Mouse (Mus musculus): ENCODE results near the gene Med12. TPM values are rescaled to one million over a fixed set of nuclear protein-coding genes. Genes with fewer than 3 reads are reported as not detected.

Gene Med12
- polyA plus RNA-seq, 1 experiment from 2014 or later, result 34.7 TPM

DNA sequence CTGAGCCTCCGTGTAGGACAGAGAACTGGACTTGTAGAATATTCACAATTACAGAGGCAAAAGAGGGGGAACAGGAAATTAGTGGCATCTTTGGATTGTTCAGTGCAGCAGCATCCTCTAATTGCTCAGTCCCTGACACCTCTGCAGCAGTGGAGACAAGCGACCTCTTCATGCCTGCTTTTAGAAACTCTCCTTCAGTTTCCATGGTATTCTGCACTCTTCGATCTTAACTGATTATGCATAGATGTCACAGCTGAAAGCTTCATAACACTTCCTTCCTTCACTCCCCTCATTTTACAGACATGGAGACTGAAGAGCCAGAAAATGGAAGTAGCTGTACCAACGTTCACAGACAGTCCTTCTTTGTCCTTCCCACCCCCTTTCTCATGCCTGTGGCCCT lies 72.6 kb downstream of the Med12 start:
- H3K4me1 ChIP-seq (replicated peaks), result no peaks in the 10 kb centered on the region
- H3K27ac ChIP-seq, result no peak overlapping the region
- no peaks in the 10 kb centered on the region for H3K36me3 ChIP-seq
- no peak overlapping the region for H3K4me3 ChIP-seq
- peaks cover 3% of the 10 kb centered on the region; the same call in 1 of the 2 replicates for H3K27me3 ChIP-seq (ENCODE audit: insufficient read depth, poor library complexity, severe bottlenecking)
- WGBS, result 69% methylated on average over 4 of the region's 4 CpGs
- DNase-seq (ENCODE audit: low spot score), result no peak
- H3K9me3 ChIP-seq, result no peaks in the 10 kb centered on the region

Other genes starting within 250 kb of the Med12 start
- 0.04 TPM in 1 of 2 replicates, not detected in the other for gene Tex11, start 214.4 kb upstream of the Med12 start, polyA plus RNA-seq (2016; fragmentation: Nextera tagmentation; extraction: Ambion mirVana)
- gene Slc7a3, start 188.0 kb upstream of the Med12 start, polyA plus RNA-seq (2016; fragmentation: Nextera tagmentation; extraction: Ambion mirVana), result 0.50 and 1.5 TPM in 2 replicates
- gene Snx12, start 51.5 kb upstream of the Med12 start, polyA plus RNA-seq (2016; fragmentation: Nextera tagmentation; extraction: Ambion mirVana), result 64.3 and 69.3 TPM in 2 replicates
- 1.3 and 2.3 TPM in 2 replicates for gene Foxo4, start 19.5 kb upstream of the Med12 start, polyA plus RNA-seq (2016; fragmentation: Nextera tagmentation; extraction: Ambion mirVana)
- gene Gm614, start 10.0 kb upstream of the Med12 start, polyA plus RNA-seq (2016; fragmentation: Nextera tagmentation; extraction: Ambion mirVana), result not detected in 2 replicates
- 4.8 and 5.0 TPM in 2 replicates for gene Il2rg, start 5.8 kb upstream of the Med12 start, polyA plus RNA-seq (2016; fragmentation: Nextera tagmentation; extraction: Ambion mirVana)
- gene Gm20489, start 5.0 kb upstream of the Med12 start, polyA plus RNA-seq (2016; fragmentation: Nextera tagmentation; extraction: Ambion mirVana), result not detected in 2 replicates
- gene Nlgn3, start 25.1 kb downstream of the Med12 start, polyA plus RNA-seq (2016; fragmentation: Nextera tagmentation; extraction: Ambion mirVana), result 5.8 and 14.8 TPM in 2 replicates
- 0.46 TPM in 1 of 2 replicates, not detected in the other for gene Gjb1, start 102.3 kb downstream of the Med12 start, polyA plus RNA-seq (2016; fragmentation: Nextera tagmentation; extraction: Ambion mirVana)
- gene Zmym3, start 146.8 kb downstream of the Med12 start, polyA plus RNA-seq (2016; fragmentation: Nextera tagmentation; extraction: Ambion mirVana), result 21.4 and 22.0 TPM in 2 replicates
- gene Nono, start 155.3 kb downstream of the Med12 start, polyA plus RNA-seq (2016; fragmentation: Nextera tagmentation; extraction: Ambion mirVana), result 554 and 625 TPM in 2 replicates
- gene Itgb1bp2, start 175.1 kb downstream of the Med12 start, polyA plus RNA-seq (2016; fragmentation: Nextera tagmentation; extraction: Ambion mirVana), result 1.7 and 2.1 TPM in 2 replicates